Mouse (Mus musculus) neural tube, embryonic 12.5 days (tissue): Measurements from ENCODE around the gene Zfp426. TPM values are rescaled to one million over a fixed set of nuclear protein-coding genes. Genes with fewer than 3 reads are reported as not detected.

Source experiments
- ATAC-seq: fragments of 200-750 bp; cut with Nextera tagmentation; 2 replicates; pipeline ENCODE4 v1.8.0; 2017; ENCODE audit warnings: low read depth, mild to moderate bottlenecking, moderate TSS enrichment, moderate library complexity; ENCODE audit not compliant: low FRiP score
- H3K27ac ChIP-seq: fragments of 300-500 bp; sonication (generic); 2 replicates; pipeline ENCODE4 v1.5.1; 2016
- H3K27me3 ChIP-seq: fragments of 300-500 bp; sonication (generic); replicated peaks from 2 replicates; pipeline ENCODE4 v1.6.1; 2016; ENCODE audit warnings: mild to moderate bottlenecking
- H3K36me3 ChIP-seq: fragments of 300-500 bp; sonication (generic); 2 replicates; pipeline ENCODE4 v1.6.1; 2016; ENCODE audit warnings: mild to moderate bottlenecking
- H3K4me1 ChIP-seq: fragments of 300-500 bp; sonication (generic); 2 replicates; pipeline ENCODE4 v1.6.1; 2016
- H3K4me2 ChIP-seq: fragments of 300-500 bp; sonication (generic); replicated peaks from 2 replicates; pipeline ENCODE4 v1.6.1; 2016; ENCODE audit warnings: mild to moderate bottlenecking
- H3K4me3 ChIP-seq: fragments of 300-500 bp; sonication (generic); 2 replicates; pipeline ENCODE4 v1.5.1; 2016
- H3K9ac ChIP-seq: fragments of 300-500 bp; sonication (generic); 2 replicates; pipeline ENCODE4 v1.6.1; 2016; ENCODE audit warnings: mild to moderate bottlenecking
- H3K9me3 ChIP-seq: fragments of 300-500 bp; sonication (generic); 2 replicates; pipeline ENCODE4 v1.6.1; 2016; ENCODE audit warnings: mild to moderate bottlenecking
- WGBS: fragments of 180-500 bp; shearing (Covaris S2); methylation state at CpG from one replicate; pipeline ENCODE4 v1.1.7; 2016; 5-methylcytosine and 5-hydroxymethylcytosine counted together
- polyA plus RNA-seq: library from polyadenylated mRNA; unstranded; fragments of >200 nt; fragmentation: Nextera tagmentation; extraction: Ambion mirVana; gene quantifications from 2 replicates; pipeline ENCODE4 v1.2.1, GENCODE M21; 2016

Gene Zfp426
- polyA plus RNA-seq, 1 experiment from 2014 or later: 30.3 TPM

- WGBS: 89% methylated on average over 4 of the region's 4 CpGs
- Histone ChIP-seq H3K9ac (no peak overlapping the region), H3K4me3 (no peak overlapping the region), H3K4me2 (no peak overlapping the region), H3K27me3 (no peaks in the 10 kb centered on the region), H3K9me3 (0 out of 2 replicates have a peak, but pooled peaks cover 8% of the 10 kb centered on the region), H3K36me3 (peaks cover 73% of the 10 kb centered on the region), H3K27ac (no peak overlapping the region), H3K4me1 (no peaks in the 10 kb centered on the region)
- ATAC-seq: no peak
Measured at GRCm38 (mm10) chr9:20443183-20443783, 49.3 kb downstream of the Zfp426 start.

GRCm38 (mm10) chr9:20430004-20430403 is 62.5 kb downstream of the Zfp426 start:
- no peak overlapping the region for H3K4me3 ChIP-seq
- no peaks in the 10 kb centered on the region; the same call in 1 of the 2 replicates for H3K36me3 ChIP-seq
- no peaks in the 10 kb centered on the region for H3K9me3 ChIP-seq
- no peaks in the 10 kb centered on the region for H3K27me3 ChIP-seq
- H3K4me2 ChIP-seq: no peak overlapping the region
- no peaks in the 10 kb centered on the region for H3K4me1 ChIP-seq
- H3K9ac ChIP-seq: no peak overlapping the region
- no peak for ATAC-seq
- H3K27ac ChIP-seq: no peak overlapping the region
- WGBS: 91% methylated on average over 3 of the region's 3 CpGs

Other genes with a start within 250 kb of the Zfp426 start
- not detected in 2 replicates for gene Olfr39, start 210.4 kb downstream of the Zfp426 start, polyA plus RNA-seq
- not detected in 2 replicates for gene Olfr873, start 194.2 kb downstream of the Zfp426 start, polyA plus RNA-seq
- not detected in 2 replicates for gene Olfr18, start 156.7 kb downstream of the Zfp426 start, polyA plus RNA-seq
- 35.2 and 36.1 TPM in 2 replicates for gene Zfp560, start 107.6 kb downstream of the Zfp426 start, polyA plus RNA-seq
- 25.5 and 25.6 TPM in 2 replicates for gene Zfp26, start 32.6 kb downstream of the Zfp426 start, polyA plus RNA-seq
- gene Zfp266, start 28.7 kb upstream of the Zfp426 start, polyA plus RNA-seq: 142 and 146 TPM in 2 replicates
- 28.4 and 29.3 TPM in 2 replicates for gene Zfp846, start 88.5 kb upstream of the Zfp426 start, polyA plus RNA-seq
- 463 and 477 TPM in 2 replicates for gene Ubl5, start 150.1 kb upstream of the Zfp426 start, polyA plus RNA-seq
- gene Fbxl12, start 152.0 kb upstream of the Zfp426 start, polyA plus RNA-seq: 19.4 and 19.9 TPM in 2 replicates
- 52.8 and 56.0 TPM in 2 replicates for gene Pin1, start 159.3 kb upstream of the Zfp426 start, polyA plus RNA-seq